Mouse (Mus musculus) ES-E14 (cell line): ENCODE data around the gene Pwwp2b.

Experiments
- CHD2 ChIP-seq: IDR thresholded peaks from 2 replicates; pipeline ENCODE4 v1.6.1; 2014; ENCODE audit warnings: mild to moderate bottlenecking, low read depth, low read length, inconsistent platforms
- HCFC1 ChIP-seq: IDR thresholded peaks from 2 replicates; pipeline ENCODE4 v1.6.1; 2012; ENCODE audit warnings: low read length, inconsistent platforms, borderline replicate concordance; ENCODE audit not compliant: insufficient read depth
- MAFK ChIP-seq: IDR thresholded peaks from 2 replicates; pipeline ENCODE4 v1.6.1; 2014; ENCODE audit warnings: mild to moderate bottlenecking, low read depth, low read length, inconsistent platforms; ENCODE audit not compliant: insufficient read depth
- ZC3H11A ChIP-seq: IDR thresholded peaks from 2 replicates; pipeline ENCODE4 v1.6.1; 2012; ENCODE audit warnings: low read depth, mild to moderate bottlenecking, inconsistent platforms, low read length, borderline replicate concordance
- ZNF384 ChIP-seq: IDR thresholded peaks from 2 replicates; pipeline ENCODE4 v1.6.1; 2012; ENCODE audit warnings: low read depth, low read length, inconsistent platforms

DNA sequence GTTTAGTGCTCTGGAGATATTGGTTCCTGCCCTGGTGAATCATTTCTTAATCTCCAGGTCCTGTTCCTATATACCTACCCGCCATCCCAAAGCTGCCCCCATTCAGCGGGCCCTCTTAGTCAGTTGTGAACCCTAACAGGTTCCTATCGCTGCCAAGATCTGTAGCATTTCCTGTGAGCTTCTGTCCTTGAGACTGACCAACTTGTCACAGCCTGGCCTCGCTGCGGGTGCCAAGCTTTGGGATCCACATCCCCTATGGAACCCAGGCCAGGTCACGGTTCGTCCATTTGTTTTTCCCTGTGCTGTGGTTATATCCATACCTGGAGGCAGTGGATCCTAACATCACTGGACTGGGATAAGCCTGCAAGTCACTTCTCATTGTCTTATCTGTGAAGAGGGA, 4.3 kb downstream of the Pwwp2b start:
- no peak for TF ChIP-seq HCFC1
- no peak for TF ChIP-seq ZNF384
- TF ChIP-seq MAFK = no peak
- no peak for TF ChIP-seq ZC3H11A
- TF ChIP-seq CHD2 = no peak
